14 mouse cellular contexts compared by ENCODE assay signal in the genomic region with DNA sequence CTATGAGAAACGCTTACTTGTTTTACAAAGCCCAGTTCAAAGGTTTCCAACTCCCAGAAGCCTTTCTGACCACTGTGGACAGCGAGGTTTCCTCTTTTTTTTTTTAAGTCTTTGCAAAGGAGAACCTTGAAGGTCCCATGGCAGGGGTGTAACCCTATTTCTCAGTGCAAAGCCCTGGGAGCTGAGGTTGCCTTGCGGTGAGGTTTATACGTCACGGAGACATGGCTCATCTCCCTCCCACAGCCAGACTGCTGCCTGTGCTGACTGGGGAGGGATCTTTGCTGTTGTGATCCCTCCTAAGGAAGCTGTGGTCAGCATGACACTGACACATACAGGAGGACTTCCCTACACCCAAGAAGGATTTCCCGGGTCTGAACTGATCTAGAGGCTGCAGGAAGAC. TPM values are rescaled to one million over a fixed set of nuclear protein-coding genes. Genes with fewer than 3 reads are reported as not detected.
DNase-seq lines count a peak whose midpoint lies in the region; ATAC-seq and TF ChIP-seq lines count a peak whose summit lies in the region.
"Had no signal": no experiment of that assay in that cellular context is flagged by ENCODE, and none has a peak within 500 bp of the region (broad histone marks: within the 10 kb centered on the region; RNA-seq: fewer than 3 reads in every experiment).

No protein-coding gene starts in this region.

- TF ChIP-seq EP300 in heart, postnatal 0 days (IDR thresholded peaks at IDR 0.05; ENCODE audit: low read depth): no peak
- no peak for TF ChIP-seq EP300 in liver, postnatal 0 days (IDR thresholded peaks at IDR 0.05; ENCODE audit: low read depth)

- 69% methylated on average over 6 of the region's 6 CpGs for whole genome bisulfite sequencing in heart, postnatal 0 days
- 34% methylated on average over 6 of the region's 6 CpGs for WGBS in liver, postnatal 0 days (ENCODE audit: insufficient replicate concordance)

- no peaks in the 10 kb centered on the region for H3K9me3 ChIP-seq in heart, postnatal 0 days (replicated peaks; ENCODE audit: control insufficient read depth, low read length)
- H3K9me3 ChIP-seq in liver, postnatal 0 days (ENCODE audit: low read length): no peaks in the 10 kb centered on the region
- H3K9me3 ChIP-seq: limb, embryonic 13.5 days; midbrain, embryonic 12.5 days; neural tube, embryonic 15.5 days had no signal

- no peak overlapping the region for H3K4me3 ChIP-seq in heart, postnatal 0 days (ENCODE audit: low read depth, low read length)
- H3K4me3 ChIP-seq in liver, postnatal 0 days (ENCODE audit: low read depth, low read length): no peak overlapping the region
- H3K4me3 ChIP-seq: layer of hippocampus, adult 2 months; limb, embryonic 13.5 days; midbrain, embryonic 12.5 days; neural tube, embryonic 15.5 days had no signal

- no peak for ATAC-seq in heart, postnatal 0 days (ENCODE audit: insufficient read depth, low read depth)
- peak; percentile 29 for ATAC-seq in liver, postnatal 0 days
- ATAC-seq: intestine, postnatal 0 days had no signal

- H3K4me2 ChIP-seq in heart, postnatal 0 days (ENCODE audit: low read depth, low read length): no peak overlapping the region
- H3K4me2 ChIP-seq in liver, postnatal 0 days (ENCODE audit: low read depth, low read length): no peak overlapping the region
- H3K4me2 ChIP-seq: limb, embryonic 13.5 days; midbrain, embryonic 12.5 days; neural tube, embryonic 15.5 days had no signal

- intact Hi-C loops in heart, postnatal 36 days (cut with DNase I): no loop called here

- DNase-seq in heart, postnatal 0 days (ENCODE audit: low spot score): no peak
- DNase-seq in heart, postnatal 36 days: no peak
- peak; percentile 36 for DNase-seq in thymus, postnatal 0 days (ENCODE audit: low spot score)
- no peak for DNase-seq in thymus, postnatal 25 days
- DNase-seq in liver, postnatal 0 days: peak; percentile 49
- DNase-seq in splenic B cell, adult 2 months (ENCODE audit: low read depth, low spot score): peak; percentile 30
- no peak for DNase-seq in frontal cortex, adult 2 months (ENCODE audit: extremely low spot score in 1 of 2, low spot score in 1 of 2)
- DNase-seq in c-Kit-positive CD71-positive TER-119-positive erythroid progenitor cells, embryonic 14.5 days (ENCODE audit: low spot score): no peak
- DNase-seq: right cerebral cortex, postnatal 14 days had no signal

- H3K27me3 ChIP-seq in heart, postnatal 0 days (ENCODE audit: control insufficient read depth, insufficient read depth, low read length): no peaks in the 10 kb centered on the region
- no peaks in the 10 kb centered on the region for H3K27me3 ChIP-seq in liver, postnatal 0 days (ENCODE audit: insufficient read depth, low read length)
- H3K27me3 ChIP-seq in splenic B cell, adult 2 months (ENCODE audit: control insufficient read depth, insufficient read depth, low read length, poor library complexity, severe bottlenecking): no peaks in the 10 kb centered on the region
- H3K27me3 ChIP-seq: limb, embryonic 13.5 days; midbrain, embryonic 12.5 days; neural tube, embryonic 15.5 days had no signal

- H3K36me3 ChIP-seq in heart, postnatal 0 days (replicated peaks; ENCODE audit: control insufficient read depth, insufficient read depth, low read length): peaks cover 81% of the 10 kb centered on the region
- H3K36me3 ChIP-seq in liver, postnatal 0 days (replicated peaks; ENCODE audit: insufficient read depth, low read length): peaks cover 80% of the 10 kb centered on the region
- H3K36me3 ChIP-seq in splenic B cell, adult 2 months (ENCODE audit: control insufficient read depth, insufficient read depth, low read length, poor library complexity, severe bottlenecking): no peaks in the 10 kb centered on the region
- H3K36me3 ChIP-seq: limb, embryonic 13.5 days; midbrain, embryonic 12.5 days; neural tube, embryonic 15.5 days had no signal

- no peak overlapping the region for H3K9ac ChIP-seq in heart, postnatal 0 days (replicated peaks; ENCODE audit: low read depth, low read length)
- no peak overlapping the region for H3K9ac ChIP-seq in liver, postnatal 0 days (replicated peaks)
- H3K9ac ChIP-seq: limb, embryonic 13.5 days; midbrain, embryonic 12.5 days; neural tube, embryonic 15.5 days had no signal

- no peak for TF ChIP-seq CTCF in heart, postnatal 0 days (IDR thresholded peaks at IDR 0.05; ENCODE audit: low read depth)
- no peak for TF ChIP-seq CTCF in liver, postnatal 0 days (IDR thresholded peaks at IDR 0.05; ENCODE audit: low read depth)

- peaks cover 35% of the 10 kb centered on the region for H3K4me1 ChIP-seq in heart, postnatal 0 days (ENCODE audit: control insufficient read depth, insufficient read depth)
- peaks cover 24% of the 10 kb centered on the region for H3K4me1 ChIP-seq in liver, postnatal 0 days (ENCODE audit: insufficient read depth)

- 0 out of 2 replicates have a peak overlapping the region, but pooled peaks have one; percentile 2 for H3K27ac ChIP-seq in heart, postnatal 0 days (ENCODE audit: low read depth)
- peak overlapping the region; percentile 11; the same call in 1 of the 2 replicates for H3K27ac ChIP-seq in liver, postnatal 0 days (ENCODE audit: low read depth)
- H3K27ac ChIP-seq: layer of hippocampus, adult 2 months; limb, embryonic 13.5 days; midbrain, embryonic 12.5 days; neural tube, embryonic 15.5 days had no signal

RNA-seq across cellular contexts. Expression of gene Tgm2, which starts 13.2 kb away (rescaled TPM):
- 445 and 622 TPM in 2 replicates for total RNA-seq in heart, postnatal 0 days (2014; rRNA removed; ENCODE audit: low replicate concordance)
- 136 and 155 TPM in 2 replicates for polyA plus RNA-seq in heart, postnatal 0 days (2015; fragmentation: Nextera tagmentation; extraction: Ambion mirVana)
- 100 to 1,000 TPM; 237 to 310 TPM for total RNA-seq in heart, postnatal 36 days (2021)
- polyA plus RNA-seq in thymus, postnatal 0 days (2015; fragmentation: Nextera tagmentation; extraction: Ambion mirVana): 8.5 and 9.0 TPM in 2 replicates
- 44.4 and 59.7 TPM in 2 replicates for polyA plus RNA-seq in liver, postnatal 0 days (2015; fragmentation: Nextera tagmentation; extraction: Ambion mirVana)
- polyA plus RNA-seq in frontal cortex, adult 2 months (2012; rRNA removed): 11.2 and 11.3 TPM in 2 replicates

Comparison
In these comparisons a context has a peak if more than half of its experiments do, and no peak if none do; other contexts are left out.
1. DNase-seq: peak in thymus, postnatal 0 days (single experiment), liver, postnatal 0 days (single experiment) and splenic B cell, adult 2 months (single experiment); none in heart, postnatal 0 days (single experiment), heart, postnatal 36 days (0 of 2), thymus, postnatal 25 days (single experiment), frontal cortex, adult 2 months (0 of 2) and c-Kit-positive CD71-positive TER-119-positive erythroid progenitor cells, embryonic 14.5 days (single experiment).